Mouse (Mus musculus) limb, embryonic 14.5 days (tissue): ENCODE measurements around the gene Casc3. TPM values are rescaled to one million over a fixed set of nuclear protein-coding genes. Genes with fewer than 3 reads are reported as not detected.

Experiments
- ATAC-seq: fragments of 200-750 bp; cut with Nextera tagmentation; 2 replicates; pipeline ENCODE4 v1.8.0; 2017; ENCODE audit warnings: low read depth, moderate number of reproducible peaks, moderate TSS enrichment; ENCODE audit not compliant: low FRiP score
- DNase-seq: peaks from one replicate; pipeline ENCODE4 v3.0.0-alpha.2; 2015; ENCODE audit warnings: low spot score
- H3K27ac ChIP-seq: fragments of 300-500 bp; sonication (generic); replicated peaks from 2 replicates; pipeline ENCODE4 v1.5.1; 2014; ENCODE audit warnings: low read depth, mild to moderate bottlenecking, low read length, moderate library complexity, mixed read lengths
- H3K27me3 ChIP-seq: fragments of 300-500 bp; sonication (generic); 2 replicates; pipeline ENCODE4 v1.6.1; 2014; ENCODE audit warnings: low read length, mixed read lengths; ENCODE audit not compliant: control insufficient read depth, insufficient read depth
- H3K36me3 ChIP-seq: fragments of 300-500 bp; sonication (generic); 2 replicates; pipeline ENCODE4 v1.6.1; 2014; ENCODE audit warnings: mild to moderate bottlenecking, low read length, moderate library complexity, mixed read lengths; ENCODE audit not compliant: control insufficient read depth, insufficient read depth
- H3K4me1 ChIP-seq: fragments of 300-500 bp; sonication (generic); 2 replicates; pipeline ENCODE4 v1.6.1; 2014; ENCODE audit warnings: antibody characterized with exemption, low read length, mixed read lengths; ENCODE audit not compliant: control insufficient read depth, insufficient read depth
- H3K4me2 ChIP-seq: fragments of 300-500 bp; sonication (generic); replicated peaks from 2 replicates; pipeline ENCODE4 v1.6.1; 2014; ENCODE audit warnings: low read depth, mild to moderate bottlenecking, low read length, moderate library complexity; ENCODE audit not compliant: severe bottlenecking
- H3K4me3 ChIP-seq: fragments of 300-500 bp; sonication (generic); replicated peaks from 2 replicates; pipeline ENCODE4 v1.5.1; 2014; ENCODE audit warnings: low read length
- H3K9ac ChIP-seq: fragments of 300-500 bp; sonication (generic); 2 replicates; pipeline ENCODE4 v1.6.1; 2014; ENCODE audit warnings: mild to moderate bottlenecking, low read depth, low read length, moderate library complexity; ENCODE audit not compliant: severe bottlenecking
- H3K9me3 ChIP-seq: fragments of 300-500 bp; sonication (generic); 2 replicates; pipeline ENCODE4 v1.6.1; 2016; ENCODE audit warnings: low read length; ENCODE audit not compliant: control insufficient read depth
- POLR2A ChIP-seq: fragments of 200-500 bp; IDR thresholded peaks from 2 replicates; pipeline ENCODE4 v1.8.0; 2012; ENCODE audit warnings: inconsistent platforms, mild to moderate bottlenecking, moderate library complexity, borderline replicate concordance; ENCODE audit not compliant: insufficient read depth, insufficient read length; ENCODE audit errors: extremely low read depth
- WGBS: fragments of 180-500 bp; shearing (Covaris S2); extraction: QIAGEN DNeasy Blood & Tissue Kit; methylation state at CpG from one replicate; pipeline ENCODE4 v1.1.7; 2014; 5-methylcytosine and 5-hydroxymethylcytosine counted together
- polyA plus RNA-seq, 2 experiments: library from polyadenylated mRNA; depleted of rRNA in 1 of 2; stranded (reverse) in 1 of 2; unstranded in 1 of 2; fragments of >200 nt; fragmentation: Nextera tagmentation in 1 of 2; extraction: Ambion mirVana in 1 of 2; gene quantifications; 2 replicates each; pipeline versions ENCODE4 v1.2.1 to v1.2.3; 2012 to 2014

The Casc3 gene
- polyA plus RNA-seq, 2 experiments: 34.1 to 52.4 TPM

GRCm38 (mm10) chr11:98867293-98867692, 62.6 kb downstream of the Casc3 start:
- no peak overlapping the region for H3K4me2 ChIP-seq
- no peak for TF ChIP-seq POLR2A
- ATAC-seq (no peak), DNase-seq (no peak)
- 95% methylated on average over 12 of the region's 12 CpGs for WGBS
- H3K27me3 ChIP-seq: no peaks in the 10 kb centered on the region
- no peak overlapping the region for H3K4me3 ChIP-seq
- H3K9me3 ChIP-seq: no peaks in the 10 kb centered on the region
- peaks cover 9% of the 10 kb centered on the region; the same call in 1 of the 2 replicates for H3K4me1 ChIP-seq
- no peak overlapping the region for H3K27ac ChIP-seq
- H3K9ac ChIP-seq: no peak overlapping the region
- H3K36me3 ChIP-seq: peaks cover 27% of the 10 kb centered on the region

- Histone ChIP-seq H3K27ac (no peak overlapping the region), H3K27me3 (no peaks in the 10 kb centered on the region), H3K4me2 (no peak overlapping the region), H3K4me3 (no peak overlapping the region), H3K9ac (no peak overlapping the region), H3K9me3 (no peaks in the 10 kb centered on the region), H3K4me1 (no peaks in the 10 kb centered on the region), H3K36me3 (peaks cover 44% of the 10 kb centered on the region)
- no peak for DNase-seq
- WGBS: 88% methylated on average over 8 of the region's 8 CpGs
- no peak for TF ChIP-seq POLR2A
- ATAC-seq: no peak
Observed at GRCm38 (mm10) chr11:98869906-98870305, 65.2 kb downstream of the Casc3 start.

- TF ChIP-seq POLR2A: no peak
- Histone ChIP-seq H3K36me3 (peaks cover 48% of the 10 kb centered on the region), H3K9ac (no peak overlapping the region), H3K4me2 (no peak overlapping the region), H3K4me1 (no peaks in the 10 kb centered on the region), H3K9me3 (no peaks in the 10 kb centered on the region), H3K4me3 (no peak overlapping the region), H3K27ac (no peak overlapping the region), H3K27me3 (no peaks in the 10 kb centered on the region)
- ATAC-seq (no peak), DNase-seq (no peak)
- 68% methylated on average over 5 of the region's 5 CpGs for WGBS
Observed at GRCm38 (mm10) chr11:98870791-98871190, 66.1 kb downstream of the Casc3 start.

GRCm38 (mm10) chr11:98871416-98871815, 66.7 kb downstream of the Casc3 start:
- H3K4me3 ChIP-seq: no peak overlapping the region
- DNase-seq: no peak
- WGBS: 62% methylated on average over 4 of the region's 4 CpGs
- 0 out of 2 replicates have a peak overlapping the region, but pooled peaks have one; percentile 33 for H3K27ac ChIP-seq
- no peaks in the 10 kb centered on the region for H3K27me3 ChIP-seq
- H3K9ac ChIP-seq: no peak overlapping the region
- TF ChIP-seq POLR2A: no peak
- H3K4me2 ChIP-seq: no peak overlapping the region
- peaks cover 49% of the 10 kb centered on the region for H3K36me3 ChIP-seq
- no peak for ATAC-seq
- H3K4me1 ChIP-seq: no peaks in the 10 kb centered on the region
- H3K9me3 ChIP-seq: no peaks in the 10 kb centered on the region

- DNase-seq: no peak
Observed at GRCm38 (mm10) chr11:98872040-98872439, 67.3 kb downstream of the Casc3 start.

GRCm38 (mm10) chr11:98873900-98874299, 69.2 kb downstream of the Casc3 start:
- no peak for DNase-seq
- H3K4me1 ChIP-seq: 0 out of 2 replicates have a peak, but pooled peaks cover 2% of the 10 kb centered on the region
- no peaks in the 10 kb centered on the region for H3K27me3 ChIP-seq
- H3K27ac ChIP-seq: no peak overlapping the region
- H3K9me3 ChIP-seq: no peaks in the 10 kb centered on the region
- ATAC-seq: no peak
- no peak overlapping the region for H3K9ac ChIP-seq
- H3K36me3 ChIP-seq: peaks cover 35% of the 10 kb centered on the region
- WGBS: 93% methylated on average over 9 of the region's 9 CpGs
- H3K4me3 ChIP-seq: no peak overlapping the region
- no peak for TF ChIP-seq POLR2A
- H3K4me2 ChIP-seq: no peak overlapping the region

More at GRCm38 (mm10) chr11:98872040-98872439, 67.3 kb downstream of the Casc3 start:
- ATAC-seq: no peak
- WGBS: 55% methylated on average over 4 of the region's 4 CpGs
- Histone ChIP-seq H3K4me1 (no peaks in the 10 kb centered on the region), H3K27ac (peak overlapping the region; percentile 33), H3K9ac (no peak overlapping the region), H3K4me2 (no peak overlapping the region), H3K27me3 (no peaks in the 10 kb centered on the region), H3K36me3 (peaks cover 48% of the 10 kb centered on the region), H3K4me3 (no peak overlapping the region), H3K9me3 (no peaks in the 10 kb centered on the region)
- no peak for TF ChIP-seq POLR2A
